Mouse (Mus musculus) right cerebral cortex, adult 18-20 months (tissue): ENCODE measurements at regions not wholly inside any gene's neighbourhood (a gene's known extent, or its start where the extent isn't known, plus 50 kb on each side); places are given as distances from the start of the nearest gene placed in this dataset.
A peak's percentile ranks its signal among the peaks of the same experiment; 100 is the strongest.

ENCODE experiments used
- DNase-seq: peaks from one replicate; pipeline ENCODE4 v3.0.0; 2022; ENCODE audit warnings: mixed read lengths

DNA sequence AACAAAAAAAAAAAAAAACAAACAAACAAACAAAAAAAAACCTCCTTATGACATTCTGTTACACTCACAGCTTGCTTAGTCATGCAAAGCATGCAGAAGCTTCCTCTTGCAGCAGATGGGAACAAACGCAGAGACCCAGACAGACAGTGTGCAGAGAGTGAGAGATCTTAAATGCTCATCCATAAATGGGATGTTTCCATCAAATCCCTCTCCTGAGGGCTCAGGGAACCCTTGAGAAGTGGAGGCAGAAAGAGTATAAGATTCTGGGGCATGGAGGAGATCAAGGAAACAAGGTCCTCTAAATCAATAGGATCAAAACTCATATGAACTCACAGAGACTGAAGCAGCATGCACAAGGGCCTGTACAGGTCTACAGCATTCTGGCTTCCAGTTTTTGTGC is 52.5 kb downstream of the Adm start:
- no peak for DNase-seq

DNA sequence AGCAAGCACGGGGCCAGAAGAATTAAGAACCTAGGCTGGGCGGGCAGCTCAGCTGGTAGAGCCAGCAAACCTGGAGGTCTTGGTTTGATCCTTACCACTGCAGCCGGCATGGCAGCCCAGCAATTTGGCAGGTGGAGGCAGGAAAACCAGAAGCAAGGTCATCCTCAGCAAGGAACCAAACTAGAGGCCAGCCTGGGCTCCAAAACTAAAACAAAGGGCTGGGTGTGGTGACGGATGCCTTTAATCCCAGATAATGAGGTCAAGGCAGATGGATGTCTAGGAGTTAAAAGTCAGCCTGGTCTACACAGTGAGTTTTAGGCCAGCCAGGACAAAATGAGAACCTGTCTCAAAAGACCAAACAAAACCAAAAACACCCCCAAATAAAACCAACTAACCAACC is 55.5 kb downstream of the Adm start:
- DNase-seq = no peak

DNA sequence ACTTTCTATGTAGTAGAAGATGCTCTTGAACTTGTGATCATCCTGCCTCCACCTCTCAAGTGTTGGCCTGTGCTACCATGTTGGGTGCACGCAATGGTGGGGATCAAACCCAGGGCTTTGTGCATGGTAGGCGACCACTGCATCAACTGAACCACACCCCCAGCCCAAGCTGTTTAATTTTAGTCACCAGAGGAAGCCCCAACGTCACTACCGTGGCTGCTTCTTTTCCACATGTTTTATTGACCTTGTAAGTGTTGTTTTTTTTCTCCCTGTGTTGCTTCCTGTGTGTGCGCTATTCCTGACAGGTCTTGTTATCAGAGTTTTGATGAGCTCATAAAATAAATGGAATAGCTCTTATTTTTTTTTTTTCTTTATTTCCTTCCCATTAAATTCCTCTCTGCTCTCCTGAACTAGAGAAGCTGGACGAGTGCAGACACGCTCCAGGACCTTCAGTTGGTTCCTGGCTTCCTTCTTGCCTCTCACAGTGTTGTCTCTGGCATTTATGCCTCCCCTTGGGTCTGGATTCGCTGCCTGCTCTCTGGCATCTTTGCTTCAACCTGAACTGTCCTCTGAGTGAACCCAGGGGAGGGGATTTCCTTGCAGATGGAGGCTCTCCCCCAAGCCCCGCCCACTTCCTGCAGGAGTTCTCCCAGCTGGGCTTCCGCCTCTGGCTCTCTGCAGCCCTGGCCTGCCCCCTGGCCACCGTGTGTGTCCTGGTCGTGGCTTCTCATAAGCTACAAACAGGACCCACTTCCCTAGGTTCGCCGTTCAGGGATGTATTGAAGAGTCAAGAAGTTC is 61.6 kb downstream of the Adm start:
- no peak for DNase-seq

DNA sequence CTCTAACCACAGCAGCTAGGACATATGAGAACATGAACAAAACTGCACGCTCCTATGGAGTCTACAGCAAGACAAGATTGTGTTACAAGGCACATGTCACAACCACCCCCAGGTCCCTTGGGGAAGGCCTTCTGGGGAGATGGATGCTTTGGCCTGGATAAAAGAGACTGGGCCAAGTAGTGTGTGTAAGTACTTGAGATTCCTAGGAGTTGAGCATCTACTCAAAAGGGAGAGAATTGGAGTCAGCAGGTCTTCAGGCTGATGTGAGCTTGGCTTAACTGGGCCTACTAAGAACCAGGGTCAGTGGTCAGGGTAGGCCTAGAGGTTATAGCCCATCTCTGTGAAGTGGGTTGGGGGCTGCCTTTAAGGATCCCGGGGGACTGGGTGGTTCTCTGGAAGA is 62.8 kb downstream of the Adm start:
- no peak for DNase-seq

DNA sequence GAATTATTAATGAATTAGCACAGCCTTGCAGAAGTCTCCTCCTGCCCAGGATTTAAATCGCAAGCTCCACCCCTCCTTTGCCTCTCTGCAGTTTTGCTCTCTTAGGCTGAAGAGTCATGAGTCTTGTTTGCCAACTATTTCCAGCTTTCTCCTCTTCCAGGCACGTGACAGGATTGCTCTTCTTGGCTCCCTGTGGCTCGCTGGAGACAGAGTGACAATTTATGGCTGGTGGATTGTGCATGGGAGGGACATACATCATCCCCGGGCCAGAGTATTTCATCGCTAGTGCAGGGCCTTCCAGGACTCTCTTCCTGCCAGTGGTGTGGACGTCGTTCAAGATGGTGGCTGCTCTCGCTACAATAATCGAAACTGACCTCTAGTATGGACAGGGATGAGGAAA is 63.4 kb downstream of the Adm start:
- no peak for DNase-seq

DNA sequence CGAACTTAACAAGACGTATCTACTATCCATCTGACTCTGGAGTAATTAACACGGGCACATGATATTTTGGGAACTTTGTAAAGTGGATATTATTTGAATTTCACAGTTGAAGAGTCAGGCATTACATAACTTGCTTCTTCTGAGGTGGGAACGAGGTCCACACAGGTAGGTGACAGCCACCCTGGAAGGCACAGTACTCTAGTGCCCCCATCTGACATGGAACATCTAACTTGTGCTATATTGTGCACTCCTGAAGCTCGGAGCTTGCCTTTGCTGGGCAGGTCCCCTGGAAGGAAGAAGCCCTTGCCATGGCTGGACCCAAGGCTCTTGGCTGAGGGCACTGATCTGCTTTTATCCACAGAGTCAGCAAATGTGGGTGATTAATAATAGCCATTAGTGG is 66.8 kb downstream of the Adm start:
- no peak for DNase-seq

DNA sequence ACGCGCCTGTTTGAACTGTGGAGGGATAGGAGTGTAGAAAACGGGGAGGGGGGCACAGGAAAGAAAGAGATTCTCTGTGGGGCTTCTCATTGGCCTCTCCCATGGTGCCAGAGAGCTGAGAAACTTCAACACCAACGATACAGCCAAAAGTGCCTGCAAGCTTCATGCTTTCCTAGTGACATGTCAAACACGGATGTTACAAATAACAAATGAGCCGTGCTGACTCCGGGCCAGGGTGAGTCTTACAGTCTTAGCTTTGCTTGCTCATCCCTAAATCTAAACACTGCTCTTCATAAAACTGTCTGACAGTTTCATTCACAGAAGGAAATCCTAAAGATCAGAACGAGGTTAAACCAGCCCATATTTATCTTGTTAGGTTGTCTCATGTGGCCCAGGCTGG is 68.3 kb downstream of the Adm start:
- DNase-seq = no peak

DNA sequence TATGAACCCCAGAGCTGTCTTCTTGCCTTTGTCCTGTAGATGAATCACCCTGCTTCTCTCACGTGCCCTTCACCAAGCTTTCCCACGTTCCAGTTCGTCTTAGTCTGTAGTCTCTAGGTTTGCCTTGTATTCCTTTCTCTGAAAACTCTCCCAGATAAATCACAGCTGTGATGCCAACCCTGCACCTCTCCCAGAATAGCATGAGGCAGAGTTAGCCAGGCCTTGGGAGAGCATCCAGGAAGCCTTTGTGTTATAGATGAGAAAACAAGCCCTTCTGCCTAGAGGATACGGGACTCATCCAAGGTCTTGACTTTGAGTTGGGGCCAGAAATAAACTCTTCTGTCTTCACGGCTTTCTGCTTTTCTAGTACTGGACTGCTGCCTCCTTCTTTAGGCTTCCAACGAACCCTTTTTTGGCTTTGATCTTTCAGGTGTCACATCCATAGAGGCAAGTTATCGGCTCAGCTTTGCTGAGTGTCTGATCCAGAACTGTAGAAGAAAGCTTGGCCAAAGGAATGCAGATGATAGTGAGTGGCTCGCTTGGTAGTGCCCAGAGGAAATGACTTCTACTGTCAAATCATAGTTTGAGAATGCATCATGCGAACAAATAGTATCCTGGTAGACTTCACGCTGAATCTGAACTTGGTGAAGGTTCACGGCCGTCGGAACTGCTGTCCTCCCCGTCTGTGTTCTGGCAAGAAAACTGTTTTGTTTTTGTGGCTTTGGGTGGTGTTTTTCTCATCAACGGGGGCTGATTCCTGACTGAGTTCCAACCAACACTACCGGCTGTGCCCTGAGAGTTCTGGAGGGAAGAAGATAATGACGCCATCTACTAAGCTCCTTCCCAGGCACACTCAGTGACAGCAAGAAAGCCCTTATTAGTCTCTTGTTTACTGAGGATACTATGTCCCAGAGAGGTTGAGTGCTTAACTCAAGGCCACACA is 69.5 kb upstream of the Ampd3 start:
- no peak for DNase-seq

DNA sequence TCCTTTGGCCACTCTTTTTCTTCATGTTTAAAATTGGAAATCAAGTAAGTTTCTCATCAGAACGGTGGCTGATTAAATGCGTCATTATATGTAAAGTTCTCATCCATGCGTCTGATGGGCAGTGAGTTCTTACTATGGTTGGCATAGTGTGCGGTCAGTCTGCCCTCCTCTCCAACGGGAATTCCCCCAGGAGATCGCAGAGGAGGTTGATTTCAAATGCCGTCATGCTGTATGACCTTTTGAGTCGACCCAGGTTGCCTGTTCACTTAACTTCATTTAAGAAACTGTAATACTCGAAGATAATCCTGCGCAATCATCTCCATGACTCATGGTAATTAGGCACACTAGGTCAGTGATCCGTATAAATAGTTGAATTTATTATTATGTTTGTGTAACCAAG is 68.4 kb upstream of the Ampd3 start:
- no peak for DNase-seq

DNA sequence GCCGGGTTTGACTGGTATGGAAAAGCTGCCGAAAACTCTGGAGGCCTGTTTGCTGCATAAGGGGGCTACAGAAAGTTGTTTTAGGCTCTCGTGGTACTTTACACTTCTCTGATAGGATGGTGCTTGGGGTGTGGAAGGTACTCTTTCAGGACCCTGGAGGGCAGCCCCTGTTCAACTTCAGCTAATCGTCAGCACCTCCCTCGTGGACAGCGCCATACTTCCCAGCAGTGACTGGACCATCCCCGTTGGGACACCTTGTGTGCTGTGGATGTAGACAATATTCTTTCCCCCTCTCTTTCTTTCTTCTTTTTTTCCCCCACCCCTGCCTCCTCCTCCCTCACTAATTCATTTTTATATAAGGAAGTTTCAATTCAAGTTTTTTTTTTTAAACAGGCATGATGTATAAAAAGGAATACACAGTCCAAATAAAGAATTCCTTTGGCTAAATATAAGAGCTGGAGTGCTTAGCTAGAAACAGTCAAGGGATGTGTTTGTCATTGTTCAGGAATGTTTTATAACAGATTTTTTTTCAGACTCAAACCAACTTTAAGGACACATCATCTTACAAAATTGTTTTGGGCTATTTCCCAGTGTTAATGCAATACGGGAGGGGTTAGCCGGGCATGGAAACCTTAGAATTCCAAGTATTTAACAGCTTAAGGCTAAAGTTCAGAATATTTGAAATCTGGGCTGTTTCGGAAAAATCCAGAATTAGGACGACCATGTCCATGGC is 66.2 kb upstream of the Ampd3 start:
- DNase-seq = no peak

DNA sequence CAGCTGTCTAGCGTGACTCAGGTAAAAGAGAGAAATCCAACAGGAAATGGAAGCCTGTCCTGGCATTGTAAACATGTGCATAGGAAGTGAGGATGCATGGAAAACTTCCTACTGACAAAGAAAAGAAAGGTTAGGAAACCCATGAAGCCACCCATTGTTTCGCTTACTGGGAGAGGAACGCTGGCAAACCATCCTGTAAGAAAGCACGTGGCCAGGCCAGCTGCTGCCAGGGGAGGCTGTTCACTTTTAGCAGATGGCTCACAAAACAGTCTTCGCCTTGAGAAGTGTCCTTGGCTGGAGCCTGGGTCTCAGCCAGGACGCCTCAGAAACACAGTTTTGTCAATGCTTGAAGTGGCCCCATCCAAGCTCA is 65.6 kb upstream of the Ampd3 start:
- peak; percentile 52 for DNase-seq

DNA sequence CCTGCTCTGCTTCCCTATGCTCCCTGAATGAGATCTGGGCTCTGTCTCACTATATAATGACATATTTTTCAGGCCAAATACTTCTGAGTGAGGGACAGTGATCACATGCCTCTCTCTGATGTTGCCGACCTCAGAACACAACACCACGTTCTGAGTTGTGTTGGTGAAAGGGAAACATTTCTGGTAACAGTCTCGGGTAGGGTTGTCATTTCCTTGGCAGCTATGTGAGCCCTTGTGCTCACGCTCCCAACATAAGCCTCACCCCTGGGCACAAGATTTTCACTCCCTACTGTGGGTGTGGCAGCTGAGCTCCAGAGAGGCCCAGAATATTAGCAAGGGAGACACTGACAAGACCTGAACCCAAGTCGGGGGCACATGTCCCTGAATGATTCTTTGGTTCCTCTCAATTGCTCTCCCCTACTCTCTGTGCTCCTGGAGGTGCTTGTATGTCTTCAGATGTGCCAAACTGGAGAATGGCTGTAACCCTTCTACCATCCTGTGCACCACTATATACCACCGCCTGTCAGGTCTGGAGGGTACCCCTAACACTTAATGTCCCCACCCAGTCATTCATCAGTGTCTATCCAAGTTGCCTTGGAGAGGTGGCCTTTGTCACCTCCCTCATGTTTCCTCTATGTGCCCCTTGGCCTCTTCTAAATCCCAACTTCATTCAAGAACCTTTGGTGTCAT is 62.5 kb upstream of the Ampd3 start:
- DNase-seq = no peak

DNA sequence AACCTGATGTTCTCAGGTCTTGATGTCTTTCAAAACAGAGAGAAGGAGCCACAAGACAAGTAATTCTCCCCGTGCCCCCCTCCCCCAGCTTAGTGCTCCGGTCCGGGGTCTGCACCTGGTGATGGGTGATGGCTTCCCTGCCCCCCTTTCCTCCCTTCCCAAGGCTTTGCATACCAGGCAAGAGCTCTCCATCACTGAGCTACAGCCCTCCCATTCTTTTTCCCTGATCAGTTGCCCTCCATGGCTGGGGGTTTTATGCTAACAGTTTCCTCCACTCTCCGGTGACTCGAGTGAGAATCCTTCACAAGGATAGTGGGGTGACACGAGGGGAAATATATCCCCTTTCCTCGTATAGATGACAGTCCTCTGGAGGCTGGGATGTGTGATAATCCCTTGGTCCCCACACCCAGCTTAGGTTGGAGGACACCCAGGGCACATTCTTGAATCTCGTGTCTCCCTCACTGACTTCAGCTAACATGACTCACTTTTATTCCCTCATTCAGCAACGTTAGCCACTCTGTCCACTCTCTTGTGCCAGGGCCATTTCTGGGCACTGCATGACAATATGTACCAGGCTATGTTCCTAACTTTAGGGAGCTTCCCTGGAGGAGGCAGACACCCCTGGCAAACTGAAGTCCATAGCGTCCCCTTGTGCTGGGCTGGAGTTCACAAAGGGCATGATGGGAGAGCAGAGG is 61.9 kb upstream of the Ampd3 start:
- no peak for DNase-seq

DNA sequence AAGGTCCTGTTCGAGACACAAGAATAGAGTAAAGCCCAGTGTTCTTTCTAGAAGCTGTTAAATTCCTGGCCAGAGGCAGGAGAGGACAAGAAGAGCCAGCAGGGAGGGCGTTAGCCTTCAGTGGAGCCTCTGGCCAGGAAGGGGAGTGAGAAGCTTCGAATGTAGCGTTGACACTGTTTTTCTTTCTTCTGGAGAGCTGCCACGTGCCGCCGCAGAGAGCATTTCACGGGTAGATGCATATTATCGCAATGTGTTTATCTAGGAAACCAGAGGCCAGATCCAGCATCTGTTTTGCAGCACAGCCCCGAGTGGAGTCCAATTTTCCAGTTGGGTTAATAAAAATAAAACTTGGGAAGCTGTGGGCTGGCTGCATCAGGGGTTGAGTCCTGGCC is 61.3 kb upstream of the Ampd3 start:
- no peak for DNase-seq

DNA sequence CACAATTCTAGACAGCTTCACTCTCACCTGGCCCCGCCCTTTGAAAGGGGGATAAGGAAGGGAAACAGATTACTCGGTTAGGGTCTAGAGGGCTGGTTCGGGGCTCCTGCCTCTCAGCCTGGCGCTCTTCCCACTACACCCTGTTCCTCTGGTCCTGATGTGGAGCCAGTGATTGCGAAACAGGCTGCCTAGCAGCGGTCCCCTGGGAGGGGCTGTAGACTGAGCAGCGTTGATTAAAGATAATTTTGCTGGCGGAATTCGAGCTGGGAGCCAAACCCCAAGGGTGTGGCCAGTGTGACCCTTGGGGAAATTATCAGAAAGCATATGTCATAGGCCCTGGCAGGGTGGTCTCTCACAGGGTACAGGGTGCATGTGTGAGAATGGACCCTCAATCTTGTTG is 59.9 kb upstream of the Ampd3 start:
- no peak for DNase-seq

DNA sequence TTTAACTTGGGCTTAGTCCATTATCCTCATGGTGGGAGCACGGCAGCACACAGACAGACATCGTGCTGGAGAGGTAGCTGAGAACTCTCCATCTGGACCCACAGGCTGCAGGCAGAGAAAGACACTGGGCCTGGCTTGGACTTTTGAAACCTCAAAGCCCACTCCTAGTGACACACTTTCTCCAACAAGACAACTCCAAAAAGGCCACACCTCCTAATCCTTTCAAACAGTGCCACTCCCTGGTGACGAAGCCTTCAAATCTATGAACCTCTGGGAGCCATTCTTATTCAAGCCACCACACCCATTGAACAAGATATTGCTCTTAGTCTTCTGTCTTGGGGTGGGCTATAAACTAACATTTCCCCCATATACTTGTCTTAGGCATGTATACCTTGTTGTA is 59.2 kb upstream of the Ampd3 start:
- no peak for DNase-seq

DNA sequence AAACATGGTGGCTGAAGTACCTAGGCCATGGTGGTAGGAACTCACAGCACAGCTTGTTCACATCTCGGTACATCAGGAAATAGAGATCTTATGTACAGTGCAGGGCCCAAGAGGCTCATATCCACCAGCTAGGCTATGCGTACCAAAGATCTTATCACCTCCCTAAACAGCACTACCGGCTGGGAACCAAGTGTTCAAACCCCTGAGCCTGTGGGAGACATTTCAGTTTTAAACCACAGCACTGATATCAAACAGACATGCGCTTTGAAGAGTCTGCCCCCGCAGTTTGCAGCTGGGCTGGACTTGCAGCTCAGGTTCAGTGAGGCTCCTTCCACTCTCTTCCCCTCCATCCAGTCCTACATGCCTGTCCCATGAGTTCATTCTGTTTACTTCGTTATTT is 58.4 kb upstream of the Ampd3 start:
- no peak for DNase-seq

DNA sequence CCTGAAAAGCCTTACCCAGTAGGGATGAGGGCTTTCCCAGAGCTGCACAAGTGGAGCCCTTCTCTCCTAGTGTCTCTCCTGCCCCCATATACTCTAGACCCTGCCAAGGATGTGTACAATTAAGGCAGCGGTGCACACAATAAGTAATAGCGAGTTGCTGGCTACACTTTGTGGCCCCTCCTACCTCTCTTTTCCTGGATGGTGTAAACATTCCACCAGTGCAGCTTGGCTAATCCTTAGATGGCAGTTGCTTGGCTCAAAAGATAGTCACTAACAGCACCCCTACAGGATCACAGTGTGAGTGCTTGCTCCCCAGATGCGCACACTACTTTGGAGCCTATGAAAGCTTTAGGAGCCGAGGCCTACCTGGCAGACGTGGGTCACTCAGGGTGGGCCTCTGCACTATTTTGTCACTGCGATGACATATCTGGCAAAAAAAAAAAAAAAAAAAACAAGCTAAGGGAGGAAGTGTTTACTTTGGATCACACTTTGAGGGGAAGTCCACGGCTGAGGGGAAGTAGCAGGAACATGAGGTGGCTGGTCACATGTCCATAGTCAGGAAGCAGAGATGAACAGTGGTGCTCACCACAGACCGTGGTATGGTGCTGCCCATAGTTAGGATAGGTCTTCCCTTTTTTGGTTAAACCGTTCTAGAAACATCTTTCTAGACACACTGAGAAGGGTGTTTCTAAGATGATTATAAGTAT is 57.6 kb upstream of the Ampd3 start:
- no peak for DNase-seq

DNA sequence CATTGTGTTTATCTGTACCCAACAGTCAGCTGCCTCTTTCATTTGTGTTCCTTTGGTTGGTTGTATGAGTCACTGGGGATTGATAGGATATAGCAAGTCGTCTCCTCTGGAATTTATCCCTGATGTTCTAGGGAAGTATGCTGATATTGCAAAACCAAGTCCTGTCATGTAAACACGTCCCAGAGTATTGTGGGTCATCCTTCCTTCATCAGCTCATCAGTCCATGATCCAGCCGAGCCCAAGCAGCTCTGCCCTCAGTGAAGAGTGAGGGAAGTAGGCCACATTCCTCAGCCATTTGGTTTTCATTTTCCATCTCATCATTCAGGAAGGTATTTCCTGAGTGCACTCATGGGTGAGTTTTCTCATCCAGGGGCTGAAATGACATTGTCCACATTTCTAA is 54.3 kb upstream of the Ampd3 start:
- DNase-seq = no peak

DNA sequence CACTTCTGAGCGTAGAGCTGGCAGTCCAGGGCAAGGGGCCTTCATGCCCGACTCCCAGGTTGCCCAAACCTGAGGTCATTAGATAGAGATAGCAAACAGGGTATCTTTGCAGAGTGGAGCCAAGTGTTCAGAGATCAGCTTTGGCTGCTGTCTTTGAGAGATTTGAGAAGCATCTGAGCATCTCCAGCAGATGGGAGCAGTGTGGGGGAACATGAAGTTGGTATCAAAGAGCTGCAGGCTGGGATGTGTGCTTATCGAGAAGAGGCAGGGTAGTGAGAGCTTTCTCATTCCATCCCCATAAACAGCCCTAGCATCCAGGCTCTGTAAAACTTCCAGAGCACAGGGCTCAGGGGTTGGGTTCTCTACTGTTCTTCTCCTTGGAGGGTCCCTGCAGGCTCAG is 52.9 kb upstream of the Ampd3 start:
- DNase-seq = no peak

DNA sequence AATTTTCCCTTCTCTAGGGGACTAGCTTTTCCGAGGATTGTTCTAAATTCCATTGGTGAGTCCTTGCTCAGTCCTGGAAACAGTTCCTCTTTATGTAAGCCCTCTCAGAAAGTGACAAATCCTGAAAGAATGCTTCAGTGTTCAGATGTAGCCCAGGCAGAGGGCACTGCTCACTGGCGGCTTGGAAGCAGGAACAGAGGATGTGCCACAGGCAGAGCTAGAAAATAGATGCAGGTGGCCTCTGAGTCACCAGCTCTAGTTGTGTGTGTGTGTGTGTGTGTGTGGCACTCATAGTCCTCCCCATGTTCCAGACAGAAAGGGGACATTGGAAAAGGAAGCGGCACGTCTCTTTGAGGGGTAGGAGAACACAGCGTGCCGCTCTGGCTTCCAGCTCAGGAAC is 52.5 kb upstream of the Ampd3 start:
- peak; percentile 65 for DNase-seq

DNA sequence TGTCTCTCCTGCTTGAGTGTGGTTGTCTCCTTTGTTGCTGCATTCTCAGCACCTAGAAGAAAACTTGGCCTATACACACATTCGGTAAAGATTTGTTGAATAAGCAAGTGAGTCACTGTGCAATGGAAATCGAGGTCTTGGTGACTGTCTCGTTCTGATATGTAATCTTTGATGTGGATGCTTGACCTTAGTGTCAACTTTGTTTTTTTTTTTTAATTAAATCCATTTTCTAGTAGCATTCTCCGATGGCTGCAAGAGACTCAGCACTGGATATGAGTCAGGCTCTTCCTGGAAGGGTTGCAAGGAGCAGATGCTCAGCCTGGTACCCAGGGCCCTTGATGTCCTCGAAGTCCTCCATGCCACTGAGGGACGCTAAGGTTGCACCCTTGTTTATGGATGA is 50.9 kb upstream of the Ampd3 start:
- DNase-seq = no peak
